Mouse (Mus musculus) hindbrain, embryonic 10.5 days (tissue): ENCODE data around the gene Tbc1d22a. TPM values are rescaled to one million over a fixed set of nuclear protein-coding genes. Genes with fewer than 3 reads are reported as not detected.
"Not testable (repeated sequence)": the region's sequence is repeated elsewhere in the genome, so short reads cannot be mapped to it uniquely, and the experiment has no call there.

Experiments used
- DNase-seq: peaks from one replicate; pipeline ENCODE4 v3.0.0-alpha.2; 2017; ENCODE audit warnings: low spot score
- H3K27ac ChIP-seq: fragments of 300-500 bp; sonication (generic); 2 replicates; pipeline ENCODE4 v1.5.1; 2016; ENCODE audit warnings: mild to moderate bottlenecking, moderate library complexity
- H3K27me3 ChIP-seq: fragments of 300-500 bp; sonication (generic); 2 replicates; pipeline ENCODE4 v1.6.1; 2016; ENCODE audit warnings: mild to moderate bottlenecking; ENCODE audit not compliant: poor library complexity, insufficient read depth, severe bottlenecking
- H3K36me3 ChIP-seq: fragments of 300-500 bp; sonication (generic); 2 replicates; pipeline ENCODE4 v1.6.1; 2016; ENCODE audit warnings: mild to moderate bottlenecking, moderate library complexity
- H3K4me1 ChIP-seq: fragments of 300-500 bp; sonication (generic); replicated peaks from 2 replicates; pipeline ENCODE4 v1.6.1; 2016; ENCODE audit warnings: mild to moderate bottlenecking
- H3K4me3 ChIP-seq: fragments of 300-500 bp; sonication (generic); 2 replicates; pipeline ENCODE4 v1.5.1; 2016; ENCODE audit warnings: mild to moderate bottlenecking, moderate library complexity
- H3K9me3 ChIP-seq: fragments of 300-500 bp; sonication (generic); 2 replicates; pipeline ENCODE4 v1.6.1; 2016; ENCODE audit warnings: mild to moderate bottlenecking, moderate library complexity
- WGBS: fragments of 180-500 bp; shearing (Covaris S2); methylation state at CpG from one replicate; pipeline ENCODE4 v1.1.7; 2016; 5-methylcytosine and 5-hydroxymethylcytosine counted together
- polyA plus RNA-seq: library from polyadenylated mRNA; unstranded; fragments of >200 nt; fragmentation: Nextera tagmentation; extraction: Ambion mirVana; gene quantifications from 2 replicates; pipeline ENCODE4 v1.2.1, GENCODE M21; 2016

The Tbc1d22a gene
- polyA plus RNA-seq, 1 experiment from 2014 or later = 13.4 TPM

DNA sequence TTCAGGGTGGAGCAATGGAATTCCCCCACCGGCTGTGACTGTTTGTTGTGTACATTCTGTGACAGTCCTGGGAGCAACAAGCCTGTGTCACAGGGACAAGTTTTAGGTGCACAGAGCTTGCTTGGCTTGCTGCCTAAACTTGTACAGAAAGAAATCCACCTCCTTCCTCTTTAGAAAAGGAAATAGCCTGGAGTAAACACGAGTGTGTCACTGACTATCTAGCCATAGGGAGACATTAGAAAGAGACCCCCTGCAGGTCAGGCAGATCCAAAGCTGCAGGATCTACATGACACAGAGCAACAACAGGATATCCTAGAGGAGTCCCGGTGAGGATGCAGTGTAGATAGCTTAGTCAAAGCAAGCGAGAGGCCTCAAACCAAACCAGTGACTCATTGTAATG, 13.2 kb upstream of the Tbc1d22a start:
- no peaks in the 10 kb centered on the region for H3K9me3 ChIP-seq
- no peak overlapping the region for H3K27ac ChIP-seq
- peaks cover 40% of the 10 kb centered on the region for H3K4me1 ChIP-seq
- H3K4me3 ChIP-seq = no peak overlapping the region
- no peak for DNase-seq
- H3K36me3 ChIP-seq = no peaks in the 10 kb centered on the region
- 0 out of 2 replicates have a peak, but pooled peaks cover 3% of the 10 kb centered on the region for H3K27me3 ChIP-seq
- WGBS = 43% methylated on average over 4 of the region's 4 CpGs

DNA sequence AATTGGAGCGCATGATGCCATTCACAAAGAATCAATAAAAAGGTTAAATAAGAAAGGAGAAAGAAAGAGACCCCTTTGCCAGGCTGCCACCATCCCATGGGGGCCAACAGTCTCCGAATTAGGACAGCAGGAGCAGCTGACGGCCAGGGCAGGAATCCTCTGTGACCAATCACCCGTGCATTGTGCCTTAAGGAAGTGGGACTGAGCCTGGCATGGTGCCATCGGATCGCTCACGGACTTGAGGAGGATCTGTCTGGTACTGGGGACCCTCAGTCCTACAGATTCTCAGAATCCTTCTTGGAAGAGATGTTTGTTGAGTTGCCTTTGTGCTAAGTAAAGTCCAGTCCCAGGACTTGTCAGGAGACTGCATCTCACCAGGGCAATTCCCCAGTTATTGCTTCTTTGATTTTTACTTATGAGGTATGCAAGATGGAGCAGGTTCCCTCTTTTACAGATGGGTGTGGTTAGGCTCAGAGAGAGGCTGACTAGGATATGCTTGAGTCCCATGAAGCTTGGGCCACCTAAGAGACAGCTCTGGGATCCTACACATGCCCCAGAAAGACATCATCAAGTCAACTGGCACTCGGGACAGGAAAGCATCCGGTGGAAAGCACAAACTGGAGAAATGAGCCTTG, 12.4 kb upstream of the Tbc1d22a start:
- Histone ChIP-seq H3K9me3 (no peaks in the 10 kb centered on the region), H3K27ac (no peak overlapping the region), H3K27me3 (0 out of 2 replicates have a peak, but pooled peaks cover 3% of the 10 kb centered on the region), H3K4me1 (peaks cover 40% of the 10 kb centered on the region), H3K4me3 (no peak overlapping the region), H3K36me3 (no peaks in the 10 kb centered on the region)
- DNase-seq = no peak
- WGBS = 66% methylated on average over 9 of the region's 9 CpGs

DNA sequence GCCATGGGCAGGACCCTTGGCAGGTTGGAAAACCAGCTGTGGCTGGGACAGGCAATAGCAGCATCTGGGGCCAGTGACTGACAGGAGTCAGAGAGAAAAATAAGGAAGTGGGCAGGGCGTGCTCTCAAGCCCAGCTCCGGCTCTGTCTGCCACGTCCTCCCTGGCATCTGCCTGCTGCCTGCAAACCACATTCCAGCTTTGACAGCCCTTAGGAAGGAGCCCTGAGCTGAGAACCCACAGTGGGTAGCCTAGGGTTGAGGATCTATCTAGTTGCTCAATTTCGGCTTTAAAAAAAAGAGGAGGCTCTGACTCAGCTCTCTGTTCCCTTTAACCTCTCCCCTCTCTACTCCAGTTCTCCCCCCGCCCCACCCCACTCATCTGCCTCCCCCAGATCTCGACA, 11.6 kb upstream of the Tbc1d22a start:
- Histone ChIP-seq H3K27ac (0 out of 2 replicates have a peak overlapping the region, but pooled peaks have one; percentile 23), H3K9me3 (no peaks in the 10 kb centered on the region), H3K4me3 (no peak overlapping the region), H3K27me3 (0 out of 2 replicates have a peak, but pooled peaks cover 3% of the 10 kb centered on the region), H3K36me3 (no peaks in the 10 kb centered on the region), H3K4me1 (peaks cover 40% of the 10 kb centered on the region)
- WGBS = 56% methylated on average over 6 of the region's 6 CpGs
- DNase-seq = no peak

DNA sequence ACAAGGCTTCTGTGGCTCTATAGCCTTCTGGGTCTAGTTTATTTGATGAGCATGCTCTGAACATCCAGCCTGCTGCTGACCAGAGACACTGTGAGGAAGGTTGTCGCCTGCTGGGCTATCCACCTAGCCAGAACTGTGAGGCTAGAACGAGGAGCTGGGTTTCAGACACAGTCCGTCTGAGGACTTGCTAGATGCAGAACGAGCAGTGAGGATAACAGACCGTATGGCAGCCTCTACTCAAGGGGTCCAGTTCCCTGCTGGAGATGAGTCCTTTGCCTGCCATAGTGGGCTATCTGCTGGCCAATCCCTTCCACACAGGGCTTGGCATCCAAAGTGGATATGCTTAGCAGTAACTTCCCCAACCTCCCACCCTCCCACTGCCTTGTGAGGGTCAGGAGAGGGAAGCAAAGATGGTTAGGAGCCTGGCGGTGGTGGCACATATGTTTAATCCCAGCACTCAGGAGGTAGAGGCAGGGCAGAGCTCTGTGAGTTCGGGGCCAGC, 10.9 kb upstream of the Tbc1d22a start:
- Histone ChIP-seq H3K4me1 (peaks cover 40% of the 10 kb centered on the region), H3K27me3 (0 out of 2 replicates have a peak, but pooled peaks cover 3% of the 10 kb centered on the region), H3K4me3 (no peak overlapping the region), H3K27ac (peak overlapping the region; percentile 37), H3K36me3 (no peaks in the 10 kb centered on the region), H3K9me3 (no peaks in the 10 kb centered on the region)
- 84% methylated on average over 7 of the region's 7 CpGs for WGBS
- DNase-seq = no peak

DNA sequence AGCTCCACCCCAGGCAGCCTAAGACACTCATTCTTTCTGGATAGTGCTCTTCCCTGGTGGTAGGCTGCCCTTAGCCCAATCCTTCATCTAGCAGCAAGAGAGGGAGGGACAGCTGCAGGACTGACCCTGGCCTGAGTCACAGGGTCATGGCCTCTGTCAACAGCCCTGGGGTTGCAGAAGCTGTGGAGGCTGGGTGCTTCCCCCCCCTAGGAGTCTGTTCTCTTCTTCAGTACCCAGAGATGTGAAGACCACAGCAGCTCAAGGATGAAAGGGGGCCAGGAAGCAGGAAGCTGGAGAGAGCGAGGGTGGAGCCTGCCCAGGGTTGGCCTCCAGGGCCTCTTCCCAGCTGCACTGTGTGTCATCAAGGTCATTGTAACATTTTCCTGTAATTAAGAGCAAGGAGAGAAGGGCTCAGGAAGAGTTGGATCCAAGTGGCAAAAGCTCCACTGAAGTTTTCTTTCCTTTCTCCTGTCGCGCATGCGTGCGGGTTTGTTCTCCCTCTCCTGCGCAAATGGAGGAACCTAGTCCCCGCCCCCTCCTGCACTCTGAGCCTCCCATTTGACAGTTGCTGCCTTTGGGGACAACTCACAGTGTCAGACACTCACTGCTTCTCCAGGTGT, 10.2 kb upstream of the Tbc1d22a start:
- Histone ChIP-seq H3K4me3 (no peak overlapping the region), H3K27me3 (0 out of 2 replicates have a peak, but pooled peaks cover 3% of the 10 kb centered on the region), H3K9me3 (no peaks in the 10 kb centered on the region), H3K4me1 (peaks cover 40% of the 10 kb centered on the region), H3K36me3 (no peaks in the 10 kb centered on the region), H3K27ac (peak overlapping the region; percentile 37)
- DNase-seq = no peak
- 57% methylated on average over 7 of the region's 7 CpGs for WGBS

DNA sequence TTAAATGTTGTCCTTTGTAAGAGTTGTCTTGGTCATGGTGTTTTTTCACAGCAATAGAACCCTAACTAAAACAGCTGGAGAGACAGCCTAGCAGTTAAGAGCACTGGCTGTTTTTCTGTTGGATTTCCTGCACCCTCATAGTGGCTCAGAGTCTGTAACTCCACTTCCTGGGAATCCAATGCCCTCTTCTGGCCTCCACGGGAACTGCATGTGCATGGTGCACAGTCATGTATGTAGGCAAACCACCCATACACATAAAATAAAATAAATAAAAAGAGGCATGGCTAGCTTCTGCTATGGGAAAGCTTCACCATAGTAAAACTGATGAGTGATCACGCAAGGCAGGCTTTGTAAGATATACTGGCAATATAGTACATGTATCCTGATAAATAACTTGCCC, 9.0 kb upstream of the Tbc1d22a start:
- no peaks in the 10 kb centered on the region for H3K9me3 ChIP-seq
- no peak overlapping the region for H3K27ac ChIP-seq
- 48% methylated on average over 2 of the region's 2 CpGs for WGBS
- H3K4me1 ChIP-seq = peaks cover 40% of the 10 kb centered on the region
- H3K36me3 ChIP-seq = no peaks in the 10 kb centered on the region
- no peak overlapping the region for H3K4me3 ChIP-seq
- peak; percentile 44 for DNase-seq
- H3K27me3 ChIP-seq = 0 out of 2 replicates have a peak, but pooled peaks cover 3% of the 10 kb centered on the region

DNA sequence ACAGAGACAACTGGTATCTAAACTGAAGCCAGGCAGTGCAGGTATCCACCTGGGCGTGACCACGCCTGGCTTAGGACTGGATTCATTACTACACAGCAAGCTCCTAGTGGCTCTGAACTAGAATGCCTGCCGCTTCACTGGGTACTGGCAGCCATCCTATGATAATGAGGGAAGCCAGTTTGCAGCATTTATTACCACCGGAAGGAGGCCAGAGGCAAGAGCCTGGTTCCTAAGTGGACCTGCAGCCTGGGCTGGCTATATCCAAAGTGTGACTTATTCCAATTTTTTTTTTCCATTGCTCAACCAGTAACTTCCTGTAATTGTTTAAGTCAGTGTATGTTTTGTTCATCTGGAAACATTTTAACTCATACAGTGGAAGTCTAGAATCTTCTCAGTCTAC, 7.9 kb upstream of the Tbc1d22a start:
- H3K27me3 ChIP-seq = no peaks in the 10 kb centered on the region
- no peak overlapping the region for H3K27ac ChIP-seq
- 76% methylated on average over 4 of the region's 4 CpGs for whole genome bisulfite sequencing
- peaks cover 31% of the 10 kb centered on the region for H3K4me1 ChIP-seq
- no peak overlapping the region for H3K4me3 ChIP-seq
- DNase-seq = no peak
- H3K9me3 ChIP-seq = no peaks in the 10 kb centered on the region
- H3K36me3 ChIP-seq = no peaks in the 10 kb centered on the region

DNA sequence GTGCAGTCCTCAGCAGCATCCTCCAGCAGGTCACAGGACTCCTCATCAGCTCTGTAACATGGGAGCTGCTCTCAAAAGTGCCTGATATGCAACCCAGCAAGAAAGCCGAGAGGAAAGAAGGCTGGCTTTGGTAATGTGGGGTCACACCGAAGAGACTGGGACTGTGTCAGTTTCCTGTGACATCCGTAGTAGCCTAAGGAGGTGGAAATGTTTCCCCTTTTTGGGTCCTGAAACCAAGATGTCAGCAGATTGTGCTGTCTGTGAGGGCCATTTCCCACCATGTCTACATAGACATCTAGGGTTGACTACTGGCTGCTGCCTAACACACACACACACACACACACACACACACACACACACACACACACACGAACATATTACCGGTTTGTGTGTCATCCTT, 2.1 kb upstream of the Tbc1d22a start:
- peaks cover 28% of the 10 kb centered on the region for H3K4me1 ChIP-seq
- H3K4me3 ChIP-seq, H3K9me3 ChIP-seq, H3K27me3 ChIP-seq, H3K27ac ChIP-seq, DNase-seq, H3K36me3 ChIP-seq: not testable (repeated sequence)
- 93% methylated on average over 5 of the region's 5 CpGs for WGBS

DNA sequence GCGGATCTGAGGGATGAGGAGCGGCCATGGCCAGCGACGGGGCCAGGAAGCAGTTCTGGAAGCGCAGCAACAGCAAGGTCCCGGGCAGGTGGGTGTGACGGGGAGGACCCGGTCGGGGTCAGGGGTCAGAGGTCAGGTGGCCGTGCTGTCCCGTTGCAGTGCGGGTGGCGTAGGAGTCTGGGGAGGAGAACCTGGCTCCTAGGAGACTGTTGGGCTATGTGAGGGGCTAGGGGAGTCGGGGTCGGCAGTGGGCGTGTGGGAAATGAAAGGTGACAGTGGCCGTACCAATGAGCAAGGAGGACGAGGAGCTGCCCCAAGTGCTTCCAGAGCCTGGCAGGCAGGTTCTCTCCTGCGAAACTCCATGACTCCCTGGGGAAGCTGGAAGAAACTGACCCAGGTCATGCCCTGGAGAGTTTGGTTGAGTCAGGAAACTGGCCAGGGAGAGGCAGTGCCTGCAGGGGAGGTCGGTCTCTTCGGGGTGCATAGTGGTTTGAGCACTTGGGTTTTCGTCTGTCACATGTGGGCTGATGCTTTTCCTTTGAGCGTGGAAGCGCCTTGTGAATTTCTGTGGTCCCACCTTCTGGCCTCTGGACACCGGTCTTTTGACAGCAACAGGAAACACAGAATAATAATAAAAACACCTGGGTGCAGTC, 416 bp downstream of the Tbc1d22a start:
- Histone ChIP-seq H3K4me3 (peak overlapping the region; percentile 93), H3K27me3 (no peaks in the 10 kb centered on the region), H3K27ac (peak overlapping the region; percentile 92), H3K9me3 (no peaks in the 10 kb centered on the region), H3K36me3 (no peaks in the 10 kb centered on the region; the same call in 1 of the 2 replicates), H3K4me1 (peaks cover 33% of the 10 kb centered on the region)
- no peak for DNase-seq
- WGBS = 14% methylated on average over 25 of the region's 25 CpGs

DNA sequence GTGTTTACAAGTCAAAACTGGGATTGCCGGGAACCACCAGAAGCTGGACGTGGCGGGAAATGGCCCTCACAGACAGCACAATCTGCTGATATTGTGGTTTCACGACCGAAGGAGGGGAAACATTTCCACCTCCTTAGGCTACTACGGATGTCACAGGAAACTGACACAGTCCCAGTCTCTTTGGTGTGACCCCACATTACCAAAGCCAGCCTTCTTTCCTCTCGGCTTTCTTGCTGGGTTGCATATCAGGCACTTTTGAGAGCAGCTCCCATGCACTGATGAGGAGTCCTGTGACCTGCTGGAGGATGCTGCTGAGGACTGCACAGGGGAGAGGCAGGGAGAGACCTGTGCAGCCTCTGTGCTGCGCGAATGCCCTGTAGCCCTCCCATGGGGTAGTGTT, 2.4 kb downstream of the Tbc1d22a start:
- 88% methylated on average over 9 of the region's 9 CpGs for WGBS
- H3K36me3 ChIP-seq, DNase-seq: not testable (repeated sequence)

DNA sequence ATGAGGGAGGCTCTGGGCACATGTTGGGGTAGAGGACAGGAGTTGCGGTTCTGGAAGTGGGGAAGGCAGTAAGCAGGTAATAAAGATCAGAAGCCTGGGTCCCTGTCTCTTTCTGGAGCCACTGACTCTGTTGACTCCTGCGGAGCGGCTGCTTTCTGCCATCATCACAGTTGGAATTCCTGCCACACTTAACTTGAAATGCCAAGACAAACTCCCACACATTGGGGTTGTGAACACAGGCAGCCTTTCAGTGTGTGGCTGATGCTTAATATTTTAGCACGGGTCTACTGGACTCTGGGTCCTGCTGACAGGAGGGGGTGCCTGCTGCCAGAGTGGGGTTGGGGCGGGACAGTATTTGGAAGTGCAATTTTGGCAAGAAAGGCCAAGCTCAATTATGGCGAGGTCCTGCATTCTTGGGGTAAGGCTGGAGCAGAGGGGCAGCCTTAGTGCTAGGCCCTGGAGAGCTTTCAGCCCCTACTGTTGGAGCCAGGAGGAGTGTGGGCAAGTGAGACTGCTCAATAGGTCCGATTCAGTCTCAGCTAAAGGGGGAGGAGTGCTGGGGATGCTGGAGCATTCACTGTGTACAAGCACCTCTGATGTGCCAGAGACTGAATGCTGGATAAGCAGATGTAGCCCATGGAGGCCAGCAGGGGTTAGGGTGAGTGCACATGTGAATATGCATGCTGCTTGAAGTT, 5.4 kb downstream of the Tbc1d22a start:
- no peak overlapping the region for H3K27ac ChIP-seq
- no peak for DNase-seq
- 0 out of 2 replicates have a peak, but pooled peaks cover 4% of the 10 kb centered on the region for H3K9me3 ChIP-seq
- H3K4me1 ChIP-seq = peaks cover 20% of the 10 kb centered on the region
- H3K27me3 ChIP-seq = no peaks in the 10 kb centered on the region
- WGBS = 83% methylated on average over 7 of the region's 7 CpGs
- no peak overlapping the region for H3K4me3 ChIP-seq
- H3K36me3 ChIP-seq = 0 out of 2 replicates have a peak, but pooled peaks cover 3% of the 10 kb centered on the region

More for the DNA sequence above, 2.4 kb downstream of the Tbc1d22a start:
- peaks cover 40% of the 10 kb centered on the region for H3K4me1 ChIP-seq
- H3K27ac ChIP-seq, H3K27me3 ChIP-seq, H3K9me3 ChIP-seq, H3K4me3 ChIP-seq: not testable (repeated sequence)

DNA sequence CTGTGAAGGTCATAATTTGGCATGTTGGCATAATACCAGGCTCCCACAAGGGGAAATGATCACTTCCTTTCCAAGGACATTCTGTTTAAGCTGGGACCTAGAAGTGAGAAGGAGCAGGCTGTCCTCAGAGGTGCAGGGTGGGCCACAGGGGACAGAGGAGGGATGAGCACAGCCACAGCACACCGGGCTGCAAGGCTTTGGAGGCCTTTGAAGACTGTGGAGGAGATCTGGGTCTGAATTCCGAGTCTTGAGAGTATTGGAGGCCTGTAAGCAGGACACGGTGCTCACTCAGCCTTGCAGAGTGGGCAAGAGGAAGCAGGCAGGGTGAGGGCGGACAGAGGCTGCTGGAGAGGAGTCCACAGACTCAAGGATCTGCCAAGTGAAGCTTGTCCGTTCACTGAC, 6.0 kb downstream of the Tbc1d22a start:
- H3K4me1 ChIP-seq = peaks cover 15% of the 10 kb centered on the region; the same call in 1 of the 2 replicates
- H3K27me3 ChIP-seq = no peaks in the 10 kb centered on the region
- DNase-seq = no peak
- H3K27ac ChIP-seq = no peak overlapping the region
- H3K9me3 ChIP-seq = 0 out of 2 replicates have a peak, but pooled peaks cover 4% of the 10 kb centered on the region
- H3K36me3 ChIP-seq = 0 out of 2 replicates have a peak, but pooled peaks cover 3% of the 10 kb centered on the region
- 88% methylated on average over 5 of the region's 5 CpGs for WGBS
- H3K4me3 ChIP-seq = no peak overlapping the region
